Comparison of ENCODE assay signal across 8 mouse cellular contexts in the genomic region with DNA sequence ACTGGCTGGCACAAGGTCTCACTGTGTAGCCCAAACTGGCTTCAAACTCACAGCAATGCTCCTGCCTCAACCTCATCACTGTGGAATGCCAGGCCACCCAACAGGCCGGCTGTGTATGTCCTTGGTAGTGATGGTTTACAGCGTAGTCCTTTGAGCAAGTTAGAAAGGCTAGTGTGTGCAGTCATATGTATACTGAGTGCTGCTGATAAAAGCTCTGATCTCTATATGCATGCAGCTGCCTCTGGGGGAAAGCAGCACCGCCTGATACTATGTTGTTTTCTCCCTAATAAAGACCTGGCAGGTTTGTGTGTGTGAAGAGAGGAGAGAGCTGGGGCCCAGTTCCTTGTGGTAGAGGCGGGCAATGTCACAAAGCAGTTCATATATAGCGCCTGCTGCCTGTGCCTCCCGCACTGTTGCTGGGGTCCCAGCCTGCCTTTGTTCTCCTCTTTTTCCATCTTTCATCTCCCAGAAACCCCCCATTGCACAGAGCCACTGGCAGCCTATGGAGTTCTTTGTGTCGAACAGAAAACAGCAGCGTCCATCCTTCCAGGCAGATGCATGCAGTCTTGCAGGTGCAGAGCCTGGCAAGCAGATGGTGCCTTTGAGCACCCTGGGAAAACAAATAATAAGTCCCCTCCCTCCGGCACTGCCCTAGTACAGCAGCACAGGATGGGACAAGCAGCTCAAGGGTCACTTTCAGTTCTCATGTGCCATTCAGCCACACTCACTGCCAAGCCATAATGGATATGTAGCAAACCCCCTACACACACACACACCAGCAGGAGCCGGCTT.
DNase-seq lines count a peak whose midpoint lies in the region; ATAC-seq and TF ChIP-seq lines count a peak whose summit lies in the region.

No protein-coding gene starts in this region.

- ATAC-seq in embryonic facial prominence, embryonic 15.5 days (ENCODE audit: insufficient number of reproducible peaks, low FRiP score, low TSS enrichment, low read depth): peak; percentile 26; the same call in 1 of the 2 replicates
- ATAC-seq in monocyte, adult 5-6 weeks (replicated peaks; ENCODE audit: insufficient number of reproducible peaks, low FRiP score, low TSS enrichment, poor library complexity, severe bottlenecking): no peak

- no peaks in the 10 kb centered on the region for H3K36me3 ChIP-seq in embryonic facial prominence, embryonic 15.5 days

- peaks cover 12% of the 10 kb centered on the region for H3K4me1 ChIP-seq in embryonic facial prominence, embryonic 15.5 days

- H3K4me2 ChIP-seq in embryonic facial prominence, embryonic 15.5 days (replicated peaks): no peak overlapping the region

- no peaks in the 10 kb centered on the region for H3K27me3 ChIP-seq in embryonic facial prominence, embryonic 15.5 days

- peak; percentile 53 for TF ChIP-seq CTCF in layer of hippocampus, adult 2 months (conservative IDR thresholded peaks at IDR 0.05)

- 59% methylated on average over 10 of the region's 10 CpGs for WGBS in embryonic facial prominence, embryonic 15.5 days

- no peak for DNase-seq in layer of hippocampus, adult 2 months (ENCODE audit: low spot score in 2 of 2)
- no peak for DNase-seq in layer of hippocampus, adult 18-20 months (ENCODE audit: low spot score in 2 of 2)
- peak; percentile 45 for DNase-seq in kidney, postnatal 10 days
- peak; percentile 58 for DNase-seq in neural tube, embryonic 10.5 days (ENCODE audit: extremely low spot score, low spot score)
- DNase-seq in thymus, postnatal 10 days (ENCODE audit: low spot score in 2 of 2): no peak
- no peak for DNase-seq in layer of hippocampus, postnatal 36 days

- H3K9me3 ChIP-seq in embryonic facial prominence, embryonic 15.5 days (replicated peaks): no peaks in the 10 kb centered on the region

- no peak overlapping the region for H3K27ac ChIP-seq in layer of hippocampus, adult 2 months
- H3K27ac ChIP-seq in embryonic facial prominence, embryonic 15.5 days (replicated peaks): no peak overlapping the region

- no peak overlapping the region for H3K9ac ChIP-seq in embryonic facial prominence, embryonic 15.5 days

- no peak overlapping the region for H3K4me3 ChIP-seq in layer of hippocampus, adult 2 months
- H3K4me3 ChIP-seq in embryonic facial prominence, embryonic 15.5 days (replicated peaks): no peak overlapping the region

Comparison
In these comparisons a context has a peak if more than half of its experiments do, and no peak if none do; other contexts are left out.
1. DNase-seq: peak in kidney, postnatal 10 days (single experiment) and neural tube, embryonic 10.5 days (single experiment); none in layer of hippocampus, adult 2 months (0 of 2), layer of hippocampus, adult 18-20 months (0 of 2), thymus, postnatal 10 days (0 of 2) and layer of hippocampus, postnatal 36 days (0 of 2).